Mouse (Mus musculus) activated CD4-positive, CD25-positive, alpha-beta regulatory T cell, adult 4 months (primary cell): Measurements from ENCODE around the gene Clrn3. TPM values are rescaled to one million over a fixed set of nuclear protein-coding genes. Genes with fewer than 3 reads are reported as not detected.
"Not testable (repeated sequence)": the region's sequence is repeated elsewhere in the genome, so short reads cannot be mapped to it uniquely, and the experiment has no call there.

ENCODE experiments used
- ATAC-seq: one replicate; pipeline ENCODE4 v1.8.0; 2017
- polyA plus RNA-seq, 2 experiments: library from polyadenylated mRNA; unstranded; fragments of 100-300 nt; shearing (Covaris generic); gene quantifications; one replicate each; pipeline ENCODE4 v1.2.1; 2017

The Clrn3 gene
- polyA plus RNA-seq, 2 experiments from 2014 or later: not detected

- ATAC-seq: no peak
These were observed 7.5 kb upstream of the Clrn3 start for GRCm38 (mm10) chr7:135535908-135536307.

- ATAC-seq: no peak
These were observed 6.2 kb upstream of the Clrn3 start for GRCm38 (mm10) chr7:135534548-135535189.

GRCm38 (mm10) chr7:135529068-135529467 lies 614 bp upstream of the Clrn3 start:
- no peak for ATAC-seq

DNA sequence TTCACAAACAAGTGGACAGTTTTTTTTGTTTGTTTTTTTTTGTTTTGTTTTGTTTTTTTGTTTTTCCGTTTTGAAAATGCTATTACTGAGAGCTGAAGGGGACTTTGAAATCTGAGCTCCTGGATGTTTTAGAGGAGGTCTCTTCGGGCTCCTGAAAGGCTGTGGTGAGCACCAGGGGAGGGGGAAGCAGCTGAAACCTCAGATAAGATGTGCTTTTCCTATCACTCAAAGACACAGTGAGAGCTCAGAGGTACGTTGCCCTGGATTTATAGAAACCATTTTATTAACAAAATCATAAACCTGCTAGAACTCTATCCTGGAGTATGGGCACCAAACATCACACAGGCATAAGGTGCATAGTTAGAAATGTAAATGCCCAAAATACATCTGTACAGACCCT lies 1.3 kb downstream of the Clrn3 start:
- ATAC-seq: no peak

- ATAC-seq: no peak
These were observed 1.8 kb downstream of the Clrn3 start for GRCm38 (mm10) chr7:135526574-135527152.

DNA sequence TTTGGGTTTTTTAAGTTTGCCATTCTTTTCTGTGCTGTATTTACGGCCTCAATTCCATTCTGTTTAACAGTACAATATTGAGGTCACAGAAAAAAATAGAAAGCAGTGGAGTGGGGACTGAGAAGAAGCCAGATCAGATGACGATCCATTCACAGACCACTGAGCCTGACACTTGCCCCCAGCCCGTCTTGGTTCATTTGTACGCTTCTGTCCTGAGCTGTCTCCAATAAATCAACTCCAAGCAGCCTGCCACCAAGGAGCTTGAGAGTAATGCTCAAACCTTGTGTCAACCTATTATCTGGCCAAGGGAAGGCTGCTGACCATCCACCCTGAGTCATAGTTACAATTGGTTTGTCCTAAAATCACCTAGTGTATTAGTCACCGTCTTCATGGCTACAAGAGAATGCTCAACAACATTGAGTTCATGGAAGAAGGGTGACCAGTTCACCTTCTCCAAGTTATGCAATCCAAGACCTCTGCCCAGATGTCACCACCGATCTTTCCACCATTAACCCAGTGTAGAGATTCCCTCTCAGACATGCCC lies 4.0 kb downstream of the Clrn3 start:
- no peak for ATAC-seq

- no peak for ATAC-seq
These were observed 4.5 kb downstream of the Clrn3 start for GRCm38 (mm10) chr7:135523981-135524380.

GRCm38 (mm10) chr7:135521755-135522512 lies 6.5 kb downstream of the Clrn3 start:
- ATAC-seq: no peak

GRCm38 (mm10) chr7:135520241-135520640 lies 8.2 kb downstream of the Clrn3 start:
- ATAC-seq: no peak

DNA sequence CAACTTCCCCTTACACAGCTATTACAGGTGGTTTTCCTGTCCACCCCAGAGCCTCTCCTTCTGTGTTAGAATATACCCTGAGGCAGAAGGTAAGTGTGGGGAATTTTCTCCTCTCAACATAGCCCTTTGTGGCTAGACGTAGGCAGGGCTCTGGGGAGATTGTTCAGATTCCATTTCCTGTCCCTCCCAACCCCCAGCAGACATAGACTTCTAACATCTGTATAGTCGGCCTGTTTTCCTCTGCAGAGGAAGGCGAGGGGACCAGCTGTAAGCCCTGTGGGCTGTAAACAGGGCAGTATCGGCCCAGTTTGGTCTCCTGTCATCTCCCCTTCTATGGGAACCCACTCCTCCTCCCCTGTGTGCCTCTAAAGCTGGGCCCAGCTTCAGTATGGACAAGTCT lies 11.3 kb downstream of the Clrn3 start:
- ATAC-seq: peak; percentile 75

GRCm38 (mm10) chr7:135511723-135512122 lies 16.7 kb downstream of the Clrn3 start:
- ATAC-seq: no peak

DNA sequence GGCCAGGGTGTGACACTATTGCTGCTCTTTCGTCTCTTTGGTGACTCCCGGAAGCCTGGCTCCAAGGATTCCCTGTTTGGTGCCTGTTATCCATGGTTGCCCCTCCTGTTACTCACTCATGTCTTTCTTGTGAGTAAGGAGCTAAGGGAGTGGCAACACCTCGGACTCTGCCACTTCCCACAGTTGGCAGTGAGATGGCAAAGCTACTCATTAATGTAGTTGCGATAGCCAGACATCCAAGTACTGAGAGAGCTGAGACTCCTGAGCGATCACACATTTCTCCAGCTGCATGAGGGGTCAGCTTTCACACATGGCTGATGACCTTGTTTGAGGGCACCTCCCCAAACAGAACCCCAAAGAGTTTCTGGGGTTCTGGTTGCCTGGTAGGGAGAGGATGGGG lies 18.0 kb downstream of the Clrn3 start:
- ATAC-seq: no peak

DNA sequence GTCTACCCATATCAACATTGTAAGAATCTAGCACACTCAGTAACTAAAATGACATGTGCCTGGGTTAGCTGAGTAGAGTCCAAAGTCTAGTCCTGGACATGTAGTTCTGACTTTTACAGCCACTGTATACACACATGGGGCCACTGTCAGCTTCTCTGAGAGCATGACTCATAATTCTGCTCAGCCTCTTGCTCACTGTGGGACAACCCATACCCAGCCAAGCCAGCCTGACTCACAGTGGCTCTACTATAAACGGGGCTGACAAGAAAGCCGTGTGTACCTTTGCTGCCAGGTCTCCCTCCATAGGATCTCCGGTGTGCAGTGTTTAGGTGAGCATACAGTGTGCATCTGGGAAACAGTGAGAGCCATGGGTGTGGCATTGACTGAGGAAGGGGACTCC lies 19.2 kb downstream of the Clrn3 start:
- no peak for ATAC-seq

GRCm38 (mm10) chr7:135508602-135509001 lies 19.9 kb downstream of the Clrn3 start:
- no peak for ATAC-seq

- ATAC-seq: not testable (repeated sequence)
These were observed 21.9 kb downstream of the Clrn3 start for GRCm38 (mm10) chr7:135506506-135506905.

DNA sequence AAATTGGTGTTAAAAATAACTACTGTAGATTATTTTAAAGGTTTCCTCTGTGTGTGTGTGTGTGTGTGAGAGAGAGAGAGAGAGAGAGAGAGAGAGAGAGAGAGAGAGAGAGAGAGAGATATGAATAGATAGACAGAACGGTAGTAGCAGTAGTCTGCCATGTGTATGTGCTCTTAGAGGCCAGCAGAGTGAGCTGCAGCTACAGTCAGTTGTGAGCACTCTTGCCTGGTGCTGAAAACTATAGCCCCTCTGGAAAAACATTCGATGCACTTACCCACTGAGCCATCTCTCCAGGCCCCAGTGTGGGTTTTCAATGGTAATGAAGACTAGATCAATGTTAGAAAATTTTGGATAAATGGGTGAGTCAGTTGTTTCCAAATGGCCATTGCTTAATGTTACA lies 29.1 kb downstream of the Clrn3 start:
- ATAC-seq: no peak

DNA sequence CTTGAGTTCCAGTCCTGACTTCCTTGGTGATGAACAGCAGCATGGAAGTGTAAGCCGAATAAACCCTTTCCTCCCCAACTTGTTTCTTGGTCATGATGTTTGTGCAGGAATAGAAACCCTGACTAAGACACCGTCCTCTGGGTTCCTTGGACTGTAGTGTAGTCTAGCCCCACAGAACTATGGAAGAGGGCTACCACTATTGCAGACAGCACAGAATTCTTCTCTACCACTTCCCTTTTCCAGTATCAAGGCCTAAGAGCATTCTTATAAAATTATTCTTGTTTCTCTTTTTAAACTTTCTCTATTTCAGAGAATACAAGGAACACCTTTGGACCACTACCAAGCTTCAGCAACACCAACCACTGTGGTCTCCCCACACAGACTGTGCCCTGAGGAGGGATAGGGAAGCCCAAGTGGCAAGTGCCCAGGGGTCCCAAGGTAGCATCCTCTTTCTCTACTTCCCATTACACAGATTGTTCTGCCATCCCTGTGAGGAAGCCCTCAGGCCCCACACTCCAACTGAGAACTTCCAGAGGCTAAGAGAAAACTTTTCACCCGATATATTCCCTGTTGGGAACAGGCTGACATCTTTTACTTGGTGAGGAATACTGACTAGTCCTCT lies 29.8 kb downstream of the Clrn3 start:
- no peak for ATAC-seq

DNA sequence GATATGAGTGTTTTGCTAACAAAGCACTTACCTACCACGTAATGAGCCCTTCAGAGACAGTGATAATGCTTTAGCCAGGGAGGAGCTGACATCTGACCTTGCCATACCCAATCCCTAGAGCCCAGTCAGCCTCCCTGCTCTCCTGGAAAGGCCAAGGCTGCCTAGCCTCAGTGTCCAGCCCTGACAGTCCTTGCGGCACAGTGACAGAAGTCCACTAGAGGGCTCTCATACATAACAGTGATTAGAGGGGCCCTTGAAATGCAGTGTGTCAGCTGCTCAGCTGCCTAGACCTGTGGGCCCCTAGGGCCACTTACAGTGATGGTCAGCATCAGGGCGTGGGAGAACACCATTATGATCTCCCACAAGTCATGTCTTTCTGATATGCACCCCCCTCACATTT lies 33.2 kb downstream of the Clrn3 start:
- no peak for ATAC-seq

GRCm38 (mm10) chr7:135490500-135490886 lies 38.0 kb downstream of the Clrn3 start:
- ATAC-seq: no peak

DNA sequence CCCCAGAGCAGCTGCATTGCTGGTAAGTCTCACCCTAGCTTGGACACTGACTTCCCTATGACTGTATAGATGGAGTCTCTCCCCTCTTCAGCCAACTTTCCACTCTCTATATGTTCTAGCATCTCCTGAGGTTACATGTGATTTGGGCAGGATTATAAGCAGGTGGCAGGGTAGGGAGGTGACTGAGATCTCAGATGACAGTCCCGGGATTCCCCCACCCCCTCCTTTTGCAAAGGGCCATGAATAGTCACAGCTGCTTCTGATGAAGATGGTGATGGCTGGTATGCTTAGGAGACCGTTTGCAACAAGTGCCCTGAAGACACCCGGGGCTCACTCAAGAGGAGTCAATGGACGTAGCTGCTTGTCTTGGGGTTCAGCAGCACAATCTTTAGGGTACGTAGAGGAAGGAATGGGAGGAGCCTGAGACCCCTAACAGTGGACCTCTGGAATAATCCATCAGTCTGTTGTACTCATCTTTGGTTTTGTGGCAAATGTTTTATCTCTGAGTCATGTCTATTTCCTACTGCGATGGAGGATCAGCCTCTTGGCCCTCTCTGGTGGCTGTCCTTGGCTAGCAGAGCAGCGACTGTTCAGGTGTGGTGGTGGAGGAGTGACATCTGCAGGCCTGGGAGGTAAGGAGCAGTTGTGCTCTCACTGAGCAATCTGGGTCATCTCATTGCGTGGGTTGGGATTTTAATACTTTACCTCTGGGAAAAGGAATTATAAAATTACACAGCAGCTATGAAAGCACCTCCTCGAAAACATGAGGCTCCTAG lies 38.5 kb downstream of the Clrn3 start:
- ATAC-seq: peak; percentile 51

GRCm38 (mm10) chr7:135488214-135488810 lies 40.1 kb downstream of the Clrn3 start:
- ATAC-seq: peak; percentile 40

- ATAC-seq: no peak
These were observed 41.0 kb downstream of the Clrn3 start for GRCm38 (mm10) chr7:135487423-135487822.
